Mouse (Mus musculus): ENCODE measurements around the gene 4931422A03Rik. TPM values are rescaled to one million over a fixed set of nuclear protein-coding genes. Genes with fewer than 3 reads are reported as not detected.
A peak's percentile ranks its signal among the peaks of the same experiment; 100 is the strongest.
"Not testable (repeated sequence)": the region's sequence is repeated elsewhere in the genome, so short reads cannot be mapped to it uniquely, and the experiment has no call there.

Gene 4931422A03Rik
- polyA plus RNA-seq, 1 experiment, result not detected

GRCm38 (mm10) chr2:104029074-104029473 is 913 bp upstream of the 4931422A03Rik start:
- DNase-seq (ENCODE audit: extremely low spot score in 1 of 2, low spot score in 1 of 2), result no peak

GRCm38 (mm10) chr2:104027458-104028138 is 563 bp downstream of the 4931422A03Rik start, which contains the start of gene Fbxo3:
TSS of gene Fbxo3 (plus strand) at chr2:104027721.
- DNase-seq (ENCODE audit: extremely low spot score in 1 of 2, low spot score in 1 of 2), result peak; percentile 58 to 77

- DNase-seq (ENCODE audit: extremely low spot score in 1 of 2, low spot score in 1 of 2), result no peak
These were observed 3.5 kb downstream of the 4931422A03Rik start for GRCm38 (mm10) chr2:104024656-104025055.

- no peak for DNase-seq (ENCODE audit: extremely low spot score in 1 of 2, low spot score in 1 of 2)
These were observed 5.1 kb downstream of the 4931422A03Rik start for GRCm38 (mm10) chr2:104023096-104023495.

- not testable (repeated sequence) for DNase-seq (ENCODE audit: extremely low spot score in 1 of 2, low spot score in 1 of 2)
These were observed 19.3 kb downstream of the 4931422A03Rik start for GRCm38 (mm10) chr2:104008853-104009252.

GRCm38 (mm10) chr2:104007793-104008519 is 20.2 kb downstream of the 4931422A03Rik start:
- DNase-seq (ENCODE audit: extremely low spot score in 1 of 2, low spot score in 1 of 2), result no peak

- DNase-seq (ENCODE audit: extremely low spot score in 1 of 2, low spot score in 1 of 2), result peak; percentile 69 to 83
These were observed 25.3 kb downstream of the 4931422A03Rik start for GRCm38 (mm10) chr2:104002711-104003413.

GRCm38 (mm10) chr2:104001861-104002260 is 26.3 kb downstream of the 4931422A03Rik start:
- DNase-seq (ENCODE audit: extremely low spot score in 1 of 2, low spot score in 1 of 2), result no peak

- peak in 1 of 2 experiments; percentile 30 for DNase-seq (ENCODE audit: extremely low spot score in 1 of 2, low spot score in 1 of 2)
These were observed 27.1 kb downstream of the 4931422A03Rik start for GRCm38 (mm10) chr2:104001076-104001475.

- no peak for DNase-seq (ENCODE audit: extremely low spot score in 1 of 2, low spot score in 1 of 2)
These were observed 35.4 kb downstream of the 4931422A03Rik start for GRCm38 (mm10) chr2:103992618-103993332.

- no peak for DNase-seq (ENCODE audit: extremely low spot score in 1 of 2, low spot score in 1 of 2)
These were observed 36.0 kb downstream of the 4931422A03Rik start for GRCm38 (mm10) chr2:103992162-103992561.

- DNase-seq (ENCODE audit: extremely low spot score in 1 of 2, low spot score in 1 of 2), result no peak
These were observed 36.9 kb downstream of the 4931422A03Rik start for GRCm38 (mm10) chr2:103991303-103991702.

GRCm38 (mm10) chr2:103989724-103990123 is 38.4 kb downstream of the 4931422A03Rik start:
- no peak for DNase-seq (ENCODE audit: extremely low spot score in 1 of 2, low spot score in 1 of 2)

- DNase-seq (ENCODE audit: extremely low spot score in 1 of 2, low spot score in 1 of 2), result not testable (repeated sequence)
These were observed 40.6 kb downstream of the 4931422A03Rik start for GRCm38 (mm10) chr2:103987595-103987994.

GRCm38 (mm10) chr2:103983146-103983545 is 45.0 kb downstream of the 4931422A03Rik start:
- no peak for DNase-seq (ENCODE audit: extremely low spot score in 1 of 2, low spot score in 1 of 2)

- DNase-seq (ENCODE audit: extremely low spot score in 1 of 2, low spot score in 1 of 2), result peak in 1 of 2 experiments; percentile 83
These were observed 45.9 kb downstream of the 4931422A03Rik start for GRCm38 (mm10) chr2:103982250-103982649.

GRCm38 (mm10) chr2:103977716-103978115 is 50.4 kb downstream of the 4931422A03Rik start:
- no peak for DNase-seq (ENCODE audit: extremely low spot score in 1 of 2, low spot score in 1 of 2)

- no peak for DNase-seq (ENCODE audit: extremely low spot score in 1 of 2, low spot score in 1 of 2)
These were observed 50.9 kb downstream of the 4931422A03Rik start for GRCm38 (mm10) chr2:103977216-103977615.

GRCm38 (mm10) chr2:103975904-103976303 is 52.3 kb downstream of the 4931422A03Rik start:
- DNase-seq (ENCODE audit: extremely low spot score in 1 of 2, low spot score in 1 of 2), result no peak

GRCm38 (mm10) chr2:103971838-103972237 is 56.3 kb downstream of the 4931422A03Rik start:
- DNase-seq (ENCODE audit: extremely low spot score in 1 of 2, low spot score in 1 of 2), result no peak

Measured in frontal cortex, adult 2 months (tissue).